Mouse (Mus musculus) frontal cortex, postnatal 25 days (tissue): ENCODE measurements around the gene Tcp10a.
"Not testable (repeated sequence)": the region's sequence is repeated elsewhere in the genome, so short reads cannot be mapped to it uniquely, and the experiment has no call there.

Experiments
- DNase-seq, 2 experiments: peaks; one replicate each; pipeline ENCODE4 v3.0.0; 2022; ENCODE audit warnings: low spot score in 2 of 2

The Tcp10a gene

GRCm38 (mm10) chr17:7324346-7324745 lies at the start of gene Tcp10a:
Gene Tcp10a (plus strand): TSS chr17:7324646.
- not testable (repeated sequence) for DNase-seq

GRCm38 (mm10) chr17:7278702-7279242 lies 45.7 kb upstream of the Tcp10a start:
- DNase-seq = no peak

GRCm38 (mm10) chr17:7279251-7279650 lies 45.2 kb upstream of the Tcp10a start:
- DNase-seq = no peak

GRCm38 (mm10) chr17:7284297-7284910 lies 40.0 kb upstream of the Tcp10a start:
- DNase-seq = no peak

- no peak for DNase-seq
These were observed 39.2 kb upstream of the Tcp10a start for GRCm38 (mm10) chr17:7285292-7285691.

- DNase-seq = no peak
These were observed 37.9 kb upstream of the Tcp10a start for GRCm38 (mm10) chr17:7286422-7287050.

GRCm38 (mm10) chr17:7292012-7292684 lies 32.3 kb upstream of the Tcp10a start:
- DNase-seq = no peak

- DNase-seq = peak in 1 of 2 experiments; percentile 36
These were observed 17.9 kb upstream of the Tcp10a start for GRCm38 (mm10) chr17:7306278-7307196.

- DNase-seq = not testable (repeated sequence)
These were observed 8.6 kb upstream of the Tcp10a start for GRCm38 (mm10) chr17:7315693-7316382.

GRCm38 (mm10) chr17:7319789-7320188 lies 4.7 kb upstream of the Tcp10a start:
- not testable (repeated sequence) for DNase-seq

GRCm38 (mm10) chr17:7326415-7326814 lies 2.0 kb downstream of the Tcp10a start:
- DNase-seq = not testable (repeated sequence)

- DNase-seq = not testable (repeated sequence)
These were observed 8.3 kb downstream of the Tcp10a start for GRCm38 (mm10) chr17:7332745-7333144.

GRCm38 (mm10) chr17:7337381-7337780 lies 12.9 kb downstream of the Tcp10a start:
- DNase-seq = not testable (repeated sequence)

GRCm38 (mm10) chr17:7348765-7349164 lies 24.3 kb downstream of the Tcp10a start:
- DNase-seq = not testable (repeated sequence)

- DNase-seq = not testable (repeated sequence)
These were observed 28.1 kb downstream of the Tcp10a start, which contains the start of gene Ttll2 for GRCm38 (mm10) chr17:7352596-7352995. Gene Ttll2 (minus strand): TSS chr17:7352696.

GRCm38 (mm10) chr17:7359806-7360205 lies 35.4 kb downstream of the Tcp10a start:
- not testable (repeated sequence) for DNase-seq

- DNase-seq = not testable (repeated sequence)
These were observed 36.5 kb downstream of the Tcp10a start for GRCm38 (mm10) chr17:7360749-7361465.

GRCm38 (mm10) chr17:7365615-7366014 lies 41.2 kb downstream of the Tcp10a start:
- not testable (repeated sequence) for DNase-seq

- not testable (repeated sequence) for DNase-seq
These were observed 41.8 kb downstream of the Tcp10a start for GRCm38 (mm10) chr17:7366265-7366664.
